Mouse (Mus musculus) thymus, adult 2 months (tissue): ENCODE measurements around the gene Cep290.

Experiments
- CTCF ChIP-seq: fragments of 200-500 bp; IDR thresholded peaks from 2 replicates; pipeline ENCODE4 v1.5.1; 2012; ENCODE audit warnings: mild to moderate bottlenecking, control low read depth, low read length, moderate library complexity, borderline replicate concordance; ENCODE audit not compliant: control insufficient read depth, poor library complexity, insufficient read depth; ENCODE audit errors: extremely low read depth
- POLR2A ChIP-seq: fragments of 200-500 bp; IDR thresholded peaks from 2 replicates; pipeline ENCODE4 v1.6.1; 2012; ENCODE audit warnings: mild to moderate bottlenecking, low read length, control low read depth, moderate library complexity; ENCODE audit not compliant: control insufficient read depth, poor library complexity, insufficient read depth; ENCODE audit errors: extremely low read depth

GRCm38 (mm10) chr10:100584178-100584577 is 96.8 kb downstream of the Cep290 start:
- TF ChIP-seq POLR2A = no peak
- no peak for TF ChIP-seq CTCF
